Mouse (Mus musculus) lung, postnatal 0 days (tissue): Measurements from ENCODE around the gene Snapin. TPM values are rescaled to one million over a fixed set of nuclear protein-coding genes. Genes with fewer than 3 reads are reported as not detected.

Experiments
- ATAC-seq: fragments of 200-750 bp; cut with Nextera tagmentation; 2 replicates; pipeline ENCODE4 v1.8.0; 2017; ENCODE audit warnings: moderate library complexity
- DNase-seq: peaks from one replicate; pipeline ENCODE4 v3.0.0-alpha.2; 2016; ENCODE audit warnings: low spot score
- H3K27ac ChIP-seq: fragments of 300-500 bp; sonication (generic); 2 replicates; pipeline ENCODE4 v1.5.1; 2014; ENCODE audit warnings: antibody characterized with exemption, mild to moderate bottlenecking, low read length, mixed read lengths
- H3K27me3 ChIP-seq: fragments of 300-500 bp; sonication (generic); replicated peaks from 2 replicates; pipeline ENCODE4 v1.6.1; 2014; ENCODE audit warnings: low read length, mixed read lengths; ENCODE audit not compliant: insufficient read depth
- H3K36me3 ChIP-seq: fragments of 300-500 bp; sonication (generic); 2 replicates; pipeline ENCODE4 v1.6.1; 2014; ENCODE audit warnings: low read length, mixed read lengths; ENCODE audit not compliant: insufficient read depth
- H3K4me1 ChIP-seq: fragments of 300-500 bp; sonication (generic); 2 replicates; pipeline ENCODE4 v1.6.1; 2014; ENCODE audit warnings: antibody characterized with exemption, low read depth, low read length, mixed read lengths; ENCODE audit not compliant: insufficient read depth
- H3K4me2 ChIP-seq: fragments of 300-500 bp; sonication (generic); replicated peaks from 2 replicates; pipeline ENCODE4 v1.6.1; 2014; ENCODE audit warnings: low read depth, mild to moderate bottlenecking, low read length, moderate library complexity, mixed read lengths
- H3K4me3 ChIP-seq: fragments of 300-500 bp; sonication (generic); 2 replicates; pipeline ENCODE4 v1.5.1; 2014; ENCODE audit warnings: low read depth, low read length
- H3K9ac ChIP-seq: fragments of 300-500 bp; sonication (generic); replicated peaks from 2 replicates; pipeline ENCODE4 v1.6.1; 2014; ENCODE audit warnings: low read depth, mild to moderate bottlenecking
- H3K9me3 ChIP-seq: fragments of 300-500 bp; sonication (generic); 2 replicates; pipeline ENCODE4 v1.6.1; 2016; ENCODE audit warnings: low read length, mixed read lengths
- CTCF ChIP-seq: IDR thresholded peaks from 2 replicates; pipeline ENCODE4 v1.5.1; 2016; ENCODE audit warnings: antibody characterized with exemption, mild to moderate bottlenecking
- EP300 ChIP-seq: IDR thresholded peaks from 2 replicates; pipeline ENCODE4 v1.6.1; 2016; ENCODE audit warnings: antibody characterized with exemption, mild to moderate bottlenecking, control low read depth
- WGBS: fragments of 180-500 bp; shearing (Covaris S2); extraction: QIAGEN DNeasy Blood & Tissue Kit; methylation state at CpG from one replicate; pipeline ENCODE4 v1.1.7; 2014; 5-methylcytosine and 5-hydroxymethylcytosine counted together
- polyA plus RNA-seq: library from polyadenylated mRNA; unstranded; fragments of >200 nt; fragmentation: Nextera tagmentation; extraction: Ambion mirVana; gene quantifications from 2 replicates; pipeline ENCODE4 v1.2.1, GENCODE M21; 2015

The Snapin gene
- polyA plus RNA-seq, 1 experiment from 2014 or later = 101 TPM

DNA sequence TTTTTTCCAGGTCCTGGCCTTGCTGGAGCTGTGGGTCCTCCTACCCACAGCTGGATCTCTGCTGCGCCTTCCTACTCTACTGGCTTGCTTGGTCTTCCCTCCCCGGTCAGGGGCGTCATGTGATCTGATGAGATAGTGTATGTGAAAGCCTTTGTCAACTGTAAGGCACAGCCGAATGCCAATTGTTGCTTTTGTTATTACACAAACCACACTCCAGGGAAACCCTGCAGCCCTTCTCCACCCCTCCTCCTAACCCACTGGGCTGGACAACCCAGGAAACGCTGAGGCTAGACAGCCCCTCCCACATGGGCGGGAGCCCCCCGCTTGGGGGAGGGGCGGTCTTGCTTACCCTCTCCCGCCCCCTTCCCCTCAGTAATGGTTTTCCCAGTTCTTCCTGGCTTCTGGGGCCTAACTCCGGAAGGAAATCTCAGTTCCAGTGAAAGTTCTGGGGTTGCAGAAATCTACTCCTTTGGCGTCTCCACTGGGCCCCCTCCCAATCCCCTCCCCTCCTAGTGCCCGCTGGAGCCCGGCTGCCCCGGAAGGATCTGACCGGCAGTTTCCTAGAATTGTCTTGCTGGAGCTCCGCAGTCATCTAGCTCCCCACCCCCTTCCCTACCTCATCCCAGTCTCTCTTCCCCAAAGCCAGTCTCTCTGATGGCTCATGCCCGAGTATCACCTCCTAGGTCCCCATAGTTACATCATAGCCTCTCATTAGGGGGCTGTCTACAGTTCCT, 44.3 kb downstream of the Snapin start:
- H3K9me3 ChIP-seq = no peaks in the 10 kb centered on the region
- H3K27ac ChIP-seq = peak overlapping the region; percentile 94
- H3K4me1 ChIP-seq = peaks cover 6% of the 10 kb centered on the region; the same call in 1 of the 2 replicates
- TF ChIP-seq CTCF = no peak; the same call in 1 of the 2 replicates
- TF ChIP-seq EP300 = peak; percentile 92
- no peaks in the 10 kb centered on the region for H3K27me3 ChIP-seq
- 2% methylated on average over 16 of the region's 17 CpGs for WGBS
- ATAC-seq (peak; percentile 95), DNase-seq (peak; percentile 97)
- H3K36me3 ChIP-seq = no peaks in the 10 kb centered on the region
- H3K4me2 ChIP-seq = peak overlapping the region; percentile 52
- peak overlapping the region; percentile 26 for H3K9ac ChIP-seq
- peak overlapping the region; percentile 8; the same call in 1 of the 2 replicates for H3K4me3 ChIP-seq

DNA sequence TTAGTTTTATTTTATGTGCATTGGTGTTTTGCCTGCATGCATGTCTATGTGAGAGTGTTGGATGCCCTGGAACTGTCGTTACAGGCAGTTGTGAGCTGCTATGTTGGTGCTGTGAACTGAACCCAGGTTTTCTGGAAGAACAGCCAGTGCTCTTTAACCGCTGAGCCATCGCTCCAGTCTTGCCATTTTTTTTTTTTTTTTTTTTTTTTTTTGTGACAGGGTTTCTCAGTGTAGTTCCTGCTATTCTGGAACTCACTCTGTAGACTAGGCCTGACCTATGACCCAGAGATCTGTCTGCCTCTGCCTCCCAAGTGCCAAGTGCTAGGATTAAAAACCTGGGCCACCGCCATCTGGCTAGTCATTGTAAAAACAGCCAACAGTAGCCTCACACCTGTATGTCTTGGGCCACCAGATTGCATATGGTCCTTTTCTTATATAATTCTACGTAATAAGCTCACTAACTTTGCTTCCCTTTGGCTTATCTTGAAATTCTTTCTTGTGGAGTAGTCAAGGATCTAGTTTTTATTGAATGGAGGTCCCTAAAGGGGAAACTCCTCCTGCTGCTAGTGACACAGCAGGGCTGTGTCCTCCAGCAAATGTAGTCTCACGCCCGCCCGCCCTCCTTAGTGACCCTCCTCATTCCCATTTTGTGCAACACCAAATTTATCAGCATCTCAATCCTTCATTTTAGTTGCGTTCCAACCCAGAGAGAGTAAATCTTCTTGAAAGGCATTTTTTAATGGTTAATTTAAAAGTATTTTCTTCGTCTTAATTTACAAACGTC, 45.2 kb downstream of the Snapin start:
- Histone ChIP-seq H3K27ac (peak overlapping the region; percentile 94), H3K9me3 (no peaks in the 10 kb centered on the region), H3K9ac (no peak overlapping the region), H3K4me1 (peaks cover 6% of the 10 kb centered on the region; the same call in 1 of the 2 replicates), H3K4me2 (peak overlapping the region; percentile 52), H3K27me3 (no peaks in the 10 kb centered on the region), H3K4me3 (peak overlapping the region; percentile 8; the same call in 1 of the 2 replicates), H3K36me3 (no peaks in the 10 kb centered on the region)
- TF ChIP-seq EP300 = no peak
- no peak for TF ChIP-seq CTCF
- ATAC-seq (no peak), DNase-seq (peak; percentile 52)
- 61% methylated on average over 11 of the region's 11 CpGs for WGBS

DNA sequence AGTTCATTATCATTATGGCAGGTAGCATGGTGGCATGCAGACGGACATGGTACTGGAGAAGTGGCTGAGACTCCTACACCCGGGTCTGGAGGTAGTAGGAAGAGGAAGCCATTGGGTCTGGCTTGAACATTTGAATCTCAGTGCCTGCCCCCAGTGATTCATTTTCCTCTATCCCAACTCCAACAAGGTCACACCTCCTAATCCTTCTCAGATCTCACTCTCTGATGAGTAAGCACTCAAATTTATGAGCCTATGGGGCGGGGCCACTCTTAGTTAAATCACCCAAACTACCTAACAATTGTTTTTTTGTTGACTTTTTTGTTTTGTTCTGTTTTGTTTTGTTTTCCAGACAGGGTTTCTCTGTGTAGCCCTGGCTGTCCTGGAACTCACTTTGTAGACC, 46.9 kb downstream of the Snapin start:
- Histone ChIP-seq H3K27ac (no peak overlapping the region), H3K27me3 (no peaks in the 10 kb centered on the region), H3K9me3 (no peaks in the 10 kb centered on the region), H3K36me3 (no peaks in the 10 kb centered on the region), H3K4me1 (peaks cover 6% of the 10 kb centered on the region; the same call in 1 of the 2 replicates), H3K4me3 (no peak overlapping the region), H3K4me2 (no peak overlapping the region), H3K9ac (no peak overlapping the region)
- TF ChIP-seq CTCF (no peak), EP300 (no peak)
- ATAC-seq = no peak
- DNase-seq = no peak
- 90% methylated on average over 3 of the region's 3 CpGs for WGBS

DNA sequence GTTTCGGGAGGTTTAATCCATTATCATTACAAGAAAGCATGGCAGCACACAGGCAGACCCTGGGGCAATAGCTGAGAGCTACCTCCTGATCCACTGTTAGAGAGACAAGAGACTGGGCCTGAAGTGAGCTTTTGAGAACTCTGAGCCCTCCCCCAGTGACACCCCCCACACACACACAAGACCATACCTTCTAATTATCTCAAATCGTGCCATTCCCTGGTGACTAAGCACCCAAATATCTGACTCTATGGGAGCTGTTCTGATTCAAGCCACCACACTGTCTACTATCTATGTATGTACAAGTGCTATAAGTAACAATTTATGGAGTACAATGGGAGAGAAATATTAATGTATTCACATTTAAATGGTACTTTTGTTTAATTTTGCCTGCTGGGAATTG, 50.1 kb downstream of the Snapin start:
- Histone ChIP-seq H3K4me2 (no peak overlapping the region), H3K4me1 (no peaks in the 10 kb centered on the region; the same call in 1 of the 2 replicates), H3K9me3 (no peaks in the 10 kb centered on the region), H3K36me3 (no peaks in the 10 kb centered on the region), H3K4me3 (no peak overlapping the region), H3K27ac (no peak overlapping the region), H3K9ac (no peak overlapping the region), H3K27me3 (no peaks in the 10 kb centered on the region)
- 76% methylated on average over 2 of the region's 2 CpGs for WGBS
- DNase-seq (no peak), ATAC-seq (no peak)
- TF ChIP-seq CTCF (no peak), EP300 (no peak)

Other genes starting within 250 kb of the Snapin start
- 2.4 and 2.8 TPM in 2 replicates for gene Creb3l4, start 247.5 kb downstream of the Snapin start, polyA plus RNA-seq
- gene Slc39a1, start 242.9 kb downstream of the Snapin start, polyA plus RNA-seq = 143 and 152 TPM in 2 replicates
- 11.9 and 16.2 TPM in 2 replicates for gene Crtc2, start 236.9 kb downstream of the Snapin start, polyA plus RNA-seq
- gene Dennd4b, start 225.8 kb downstream of the Snapin start, polyA plus RNA-seq = 2.3 and 2.7 TPM in 2 replicates
- 9.2 and 10.1 TPM in 2 replicates for gene Gatad2b, start 197.9 kb downstream of the Snapin start, polyA plus RNA-seq
- 16.0 and 18.0 TPM in 2 replicates for gene Slc27a3, start 101.1 kb downstream of the Snapin start, polyA plus RNA-seq
- 10.6 and 13.9 TPM in 2 replicates for gene Ints3, start 57.4 kb downstream of the Snapin start, polyA plus RNA-seq
- gene Npr1, start 25.2 kb downstream of the Snapin start, polyA plus RNA-seq = 30.0 and 35.8 TPM in 2 replicates
- gene Ilf2, start 14.9 kb downstream of the Snapin start, polyA plus RNA-seq = 58.4 and 65.8 TPM in 2 replicates
- gene Chtop, start 18.5 kb upstream of the Snapin start, polyA plus RNA-seq = 85.8 and 87.8 TPM in 2 replicates
- gene S100a1, start 23.4 kb upstream of the Snapin start, polyA plus RNA-seq = 289 and 309 TPM in 2 replicates
- 159 and 167 TPM in 2 replicates for gene S100a13, start 23.4 kb upstream of the Snapin start, polyA plus RNA-seq
- gene S100a14, start 35.8 kb upstream of the Snapin start, polyA plus RNA-seq = 77.5 and 100 TPM in 2 replicates
- gene S100a16, start 46.2 kb upstream of the Snapin start, polyA plus RNA-seq = 368 and 387 TPM in 2 replicates
- gene S100a3, start 69.5 kb upstream of the Snapin start, polyA plus RNA-seq = 1.1 and 2.1 TPM in 2 replicates
- gene S100a2, start 99.2 kb upstream of the Snapin start, polyA plus RNA-seq = 0.66 TPM in 1 of 2 replicates, not detected in the other
- gene Gm42674, start 110.9 kb upstream of the Snapin start, polyA plus RNA-seq = not detected in 2 replicates
- gene S100a4, start 112.7 kb upstream of the Snapin start, polyA plus RNA-seq = 18.4 and 24.3 TPM in 2 replicates
- not detected in 2 replicates for gene S100a5, start 117.5 kb upstream of the Snapin start, polyA plus RNA-seq
- gene S100a6, start 121.8 kb upstream of the Snapin start, polyA plus RNA-seq = 1,618 and 1,721 TPM in 2 replicates
- 0.08 and 0.27 TPM in 2 replicates for gene S100a7a, start 163.0 kb upstream of the Snapin start, polyA plus RNA-seq
- gene S100a8, start 177.9 kb upstream of the Snapin start, polyA plus RNA-seq = 332 and 333 TPM in 2 replicates
- gene S100a9, start 204.7 kb upstream of the Snapin start, polyA plus RNA-seq = 207 and 215 TPM in 2 replicates
- gene Pglyrp4, start 235.9 kb upstream of the Snapin start, polyA plus RNA-seq = not detected in 2 replicates